Mouse (Mus musculus): ENCODE measurements around the gene Gm38394. TPM values are rescaled to one million over a fixed set of nuclear protein-coding genes. Genes with fewer than 3 reads are reported as not detected.

Gene Gm38394
- total RNA-seq, 2 experiments from 2014 or later = 44.5 to 45.3 TPM

DNA sequence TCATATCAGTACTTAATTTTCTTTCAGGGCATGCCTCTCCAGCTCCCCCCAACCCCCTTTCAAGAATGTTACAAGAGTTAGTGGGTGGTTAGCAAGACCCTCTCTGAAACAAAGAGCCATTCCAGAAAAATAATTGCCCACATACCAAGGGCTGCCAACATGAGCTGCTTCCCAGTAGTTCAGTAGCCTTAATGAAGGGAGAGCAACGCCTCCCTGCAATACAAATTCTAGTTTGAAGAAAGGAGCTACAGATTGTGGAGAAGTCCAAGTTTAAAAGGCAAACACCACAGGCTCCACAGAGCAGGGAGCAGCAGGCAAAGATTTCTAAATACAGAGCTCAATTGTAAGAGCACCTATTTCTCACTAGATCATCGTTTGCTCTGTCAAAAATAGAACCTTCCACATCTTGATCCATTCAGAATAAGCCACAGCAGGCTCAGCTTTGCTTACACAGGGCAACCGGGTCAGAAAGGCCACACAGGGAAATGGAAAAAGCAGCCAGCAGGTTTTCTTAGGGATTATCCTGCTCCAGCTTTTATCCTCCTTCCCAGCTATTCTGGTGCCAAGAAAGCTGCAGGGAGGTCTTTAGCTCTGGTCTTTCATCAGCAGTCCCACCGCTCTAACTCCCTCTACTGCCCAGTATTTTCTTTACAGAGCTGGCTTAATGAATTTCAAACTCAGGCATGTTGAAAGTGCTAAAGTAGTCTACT, 64.7 kb downstream of the Gm38394 start:
- no peak for DNase-seq (ENCODE audit: low spot score in 2 of 2)

DNA sequence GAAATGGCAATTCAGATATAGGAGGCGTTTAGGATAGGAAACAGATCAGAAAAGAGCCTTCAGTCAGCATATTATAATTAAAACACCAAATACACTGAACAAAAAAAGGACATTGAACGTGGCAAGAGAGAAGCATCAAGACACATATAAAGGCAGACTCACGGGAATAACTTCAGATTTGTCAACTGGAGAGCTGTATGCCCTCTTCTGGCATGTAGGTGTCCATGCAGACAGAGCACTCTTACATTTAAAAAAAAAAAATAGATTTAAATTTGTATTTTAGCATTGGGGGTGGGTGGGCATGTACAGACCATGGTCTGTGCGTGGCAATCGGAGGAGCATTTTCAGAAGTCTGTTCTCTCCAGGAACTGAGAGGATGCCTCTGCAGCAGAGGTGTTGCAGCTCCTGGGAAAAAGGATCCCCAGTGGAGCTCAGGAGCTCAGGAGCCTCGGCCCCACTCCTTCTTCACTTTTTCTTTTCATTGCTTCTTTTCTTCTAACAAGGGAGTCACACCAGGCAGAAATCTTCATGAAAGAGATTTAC, 75.1 kb downstream of the Gm38394 start:
- DNase-seq (ENCODE audit: low spot score in 2 of 2) = no peak

GRCm38 (mm10) chr1:133571293-133571692, 89.8 kb downstream of the Gm38394 start:
- DNase-seq (ENCODE audit: low spot score in 2 of 2) = no peak

Other genes starting within 250 kb of the Gm38394 start
- 10 to 100 TPM; 26.0 to 35.2 TPM for gene Sox13, start 236.9 kb downstream of the Gm38394 start, total RNA-seq (2021)
- 100 to 1,000 TPM; 183 to 190 TPM for gene Snrpe, start 51.0 kb downstream of the Gm38394 start, total RNA-seq (2021)
- gene Zbed6, start 433 bp downstream of the Gm38394 start, total RNA-seq (2021) = 10 to 100 TPM; 16.3 to 20.2 TPM
- under 1 TPM; 0.42 to 0.73 TPM for gene Lax1, start 28.8 kb upstream of the Gm38394 start, total RNA-seq (2021)
- 10 to 100 TPM; 49.9 to 55.6 TPM for gene Atp2b4, start 139.7 kb upstream of the Gm38394 start, total RNA-seq (2021)
- gene Optc, start 246.7 kb upstream of the Gm38394 start, total RNA-seq (2021) = 1 to 10 TPM; 2.1 to 3.3 TPM

Data from adrenal gland, postnatal 4 days (tissue).